Mouse (Mus musculus) lung, embryonic 16.5 days (tissue): ENCODE measurements around the gene Ptch2. TPM values are rescaled to one million over a fixed set of nuclear protein-coding genes. Genes with fewer than 3 reads are reported as not detected.

Experiments used
- ATAC-seq: fragments of 200-750 bp; cut with Nextera tagmentation; 2 replicates; pipeline ENCODE4 v1.8.0; 2017; ENCODE audit warnings: low read depth, mild to moderate bottlenecking, moderate library complexity
- H3K27ac ChIP-seq: fragments of 300-500 bp; sonication (generic); 2 replicates; pipeline ENCODE4 v1.5.1; 2014; ENCODE audit warnings: mild to moderate bottlenecking, control low read depth, low read length
- H3K27me3 ChIP-seq: fragments of 300-500 bp; sonication (generic); 2 replicates; pipeline ENCODE4 v1.6.1; 2014; ENCODE audit warnings: low read depth, low read length, mixed read lengths; ENCODE audit not compliant: control insufficient read depth, insufficient read depth
- H3K36me3 ChIP-seq: fragments of 300-500 bp; sonication (generic); 2 replicates; pipeline ENCODE4 v1.6.1; 2014; ENCODE audit warnings: low read length; ENCODE audit not compliant: control insufficient read depth, insufficient read depth
- H3K4me1 ChIP-seq: fragments of 300-500 bp; sonication (generic); replicated peaks from 2 replicates; pipeline ENCODE4 v1.6.1; 2014; ENCODE audit warnings: low read length, mixed read lengths; ENCODE audit not compliant: control insufficient read depth, insufficient read depth
- H3K4me2 ChIP-seq: fragments of 300-500 bp; sonication (generic); 2 replicates; pipeline ENCODE4 v1.6.1; 2014; ENCODE audit warnings: low read depth, low read length, control low read depth
- H3K4me3 ChIP-seq: fragments of 300-500 bp; sonication (generic); 2 replicates; pipeline ENCODE4 v1.5.1; 2014; ENCODE audit warnings: mild to moderate bottlenecking, low read length, control low read depth
- H3K9ac ChIP-seq: fragments of 300-500 bp; sonication (generic); 2 replicates; pipeline ENCODE4 v1.6.1; 2014; ENCODE audit warnings: low read length, control low read depth
- H3K9me3 ChIP-seq: fragments of 300-500 bp; sonication (generic); 2 replicates; pipeline ENCODE4 v1.6.1; 2016; ENCODE audit warnings: low read length; ENCODE audit not compliant: control insufficient read depth
- WGBS: fragments of 180-500 bp; shearing (Covaris S2); extraction: QIAGEN DNeasy Blood & Tissue Kit; methylation state at CpG from one replicate; pipeline ENCODE4 v1.1.7; 2014; 5-methylcytosine and 5-hydroxymethylcytosine counted together
- microRNA-seq: library from miRNA; unstranded; fragments of <30 nt; microRNA quantifications from one replicate; pipeline ENCODE4, GENCODE M21; 2016
- polyA plus RNA-seq: library from polyadenylated mRNA; unstranded; fragments of >200 nt; fragmentation: Nextera tagmentation; extraction: Ambion mirVana; gene quantifications from 2 replicates; pipeline ENCODE4 v1.2.1, GENCODE M21; 2015

Gene Ptch2
- polyA plus RNA-seq, 1 experiment from 2014 or later: 5.3 TPM

- ATAC-seq: no peak
- H3K9me3 ChIP-seq: no peaks in the 10 kb centered on the region
- no peaks in the 10 kb centered on the region for H3K27me3 ChIP-seq
- no peak overlapping the region for H3K4me2 ChIP-seq
- H3K9ac ChIP-seq: no peak overlapping the region
- 55% methylated on average over 5 of the region's 5 CpGs for WGBS
- peaks cover 46% of the 10 kb centered on the region for H3K36me3 ChIP-seq
- H3K4me3 ChIP-seq: no peak overlapping the region
- no peak overlapping the region for H3K27ac ChIP-seq
- peaks cover 17% of the 10 kb centered on the region for H3K4me1 ChIP-seq
Measured at GRCm38 (mm10) chr4:117152714-117153113, 56.8 kb downstream of the Ptch2 start.

GRCm38 (mm10) chr4:117155020-117155791, 59.3 kb downstream of the Ptch2 start:
- Histone ChIP-seq H3K36me3 (peaks cover 45% of the 10 kb centered on the region), H3K27ac (peak overlapping the region; percentile 93), H3K9ac (peak overlapping the region; percentile 99), H3K4me1 (peaks cover 17% of the 10 kb centered on the region), H3K4me3 (peak overlapping the region; percentile 92), H3K9me3 (no peaks in the 10 kb centered on the region), H3K27me3 (no peaks in the 10 kb centered on the region), H3K4me2 (peak overlapping the region; percentile 87)
- WGBS: under 1% methylated on average over 44 of the region's 44 CpGs
- peak; percentile 8 for ATAC-seq

DNA sequence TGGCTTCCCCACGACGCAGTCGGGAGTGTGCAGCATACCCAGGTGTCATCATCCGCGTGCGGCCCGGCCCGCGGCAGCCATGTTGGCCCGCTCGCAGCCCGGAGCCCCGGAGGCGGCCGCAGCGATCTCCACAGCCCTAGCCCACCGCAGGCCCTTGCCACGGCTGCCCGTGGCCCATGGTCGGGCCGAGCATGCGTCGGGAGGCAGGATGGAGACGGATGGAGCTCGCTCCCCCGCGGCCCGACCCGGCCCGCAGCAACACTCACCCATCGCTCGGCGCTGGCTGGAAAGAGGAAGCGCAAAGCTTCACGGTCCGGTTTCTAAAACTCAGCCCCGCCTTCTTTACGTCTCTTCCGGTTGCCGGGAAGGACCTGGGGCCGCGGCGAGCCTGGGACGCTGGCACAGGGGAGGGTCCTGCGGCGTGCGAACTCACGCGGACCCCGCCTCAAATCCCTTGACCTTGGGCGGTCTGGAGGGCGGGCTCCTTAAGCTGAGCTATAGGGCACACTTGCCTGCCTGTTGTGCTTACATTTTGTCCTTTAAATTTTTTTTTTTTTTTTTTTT, 60.0 kb downstream of the Ptch2 start, which contains the start of gene Rps8:
TSS of gene Rps8 (minus strand) at position 452 of the 564 bp plus-strand sequence.
- H3K9me3 ChIP-seq: no peaks in the 10 kb centered on the region
- peaks cover 39% of the 10 kb centered on the region for H3K36me3 ChIP-seq
- H3K27me3 ChIP-seq: no peaks in the 10 kb centered on the region
- peak within 1 kb of the TSS; percentile 99 for H3K9ac ChIP-seq
- peak; percentile 95 for ATAC-seq
- H3K27ac ChIP-seq: peak within 1 kb of the TSS; percentile 93
- peaks cover 17% of the 10 kb centered on the region for H3K4me1 ChIP-seq
- peak within 1 kb of the TSS; percentile 87 for H3K4me2 ChIP-seq
- under 1% methylated on average over 52 of the region's 52 CpGs for WGBS
- peak within 1 kb of the TSS; percentile 92 for H3K4me3 ChIP-seq

DNA sequence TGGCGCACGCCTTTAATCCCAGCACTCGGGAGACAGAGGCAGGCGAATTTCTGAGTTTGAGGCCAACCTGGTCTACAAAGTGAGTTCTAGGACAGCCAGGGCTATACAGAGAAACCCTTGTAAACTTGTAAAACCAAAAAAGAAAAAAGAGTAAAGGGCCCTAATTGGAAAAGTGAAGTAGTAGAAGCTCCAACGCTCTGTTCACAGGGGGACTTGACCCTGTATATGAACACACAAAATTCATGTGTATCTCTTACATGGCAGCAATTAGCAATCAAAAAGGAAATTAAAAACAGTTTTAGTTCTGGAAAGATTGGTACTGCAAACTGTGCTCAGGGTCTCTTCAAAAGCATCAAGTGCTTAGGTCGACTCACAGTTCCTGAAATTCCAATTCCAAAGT, 60.5 kb downstream of the Ptch2 start:
- peaks cover 17% of the 10 kb centered on the region for H3K4me1 ChIP-seq
- no peaks in the 10 kb centered on the region for H3K27me3 ChIP-seq
- no peak for ATAC-seq
- H3K4me2 ChIP-seq: peak overlapping the region; percentile 87
- H3K36me3 ChIP-seq: peaks cover 38% of the 10 kb centered on the region
- 27% methylated on average over 6 of the region's 6 CpGs for WGBS
- H3K27ac ChIP-seq: peak overlapping the region; percentile 93
- peak overlapping the region; percentile 99 for H3K9ac ChIP-seq
- H3K4me3 ChIP-seq: peak overlapping the region; percentile 92
- no peaks in the 10 kb centered on the region for H3K9me3 ChIP-seq

DNA sequence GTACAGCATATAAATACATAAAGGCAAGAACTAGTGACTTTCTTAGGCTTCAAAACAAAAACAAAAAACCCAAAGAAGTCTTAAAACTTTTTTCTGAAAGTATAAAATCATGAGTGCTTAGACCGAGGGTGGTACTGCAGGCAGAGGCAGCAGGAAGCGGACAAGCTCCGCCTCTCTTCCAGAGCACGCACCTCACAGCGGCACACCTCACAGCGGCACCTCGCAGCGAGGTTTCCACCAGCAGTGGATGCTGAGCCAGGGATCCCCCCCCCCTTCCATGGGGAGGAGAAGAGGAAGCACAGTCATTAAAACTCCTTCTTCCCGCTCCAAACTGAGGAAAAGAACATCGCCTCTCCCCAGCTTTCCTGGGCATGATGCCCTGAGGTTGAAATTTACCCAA, 63.8 kb downstream of the Ptch2 start:
- Histone ChIP-seq H3K36me3 (peaks cover 29% of the 10 kb centered on the region), H3K4me3 (no peak overlapping the region), H3K4me2 (no peak overlapping the region), H3K9ac (no peak overlapping the region), H3K27me3 (no peaks in the 10 kb centered on the region), H3K9me3 (no peaks in the 10 kb centered on the region), H3K27ac (no peak overlapping the region), H3K4me1 (no peaks in the 10 kb centered on the region)
- ATAC-seq: no peak
- 74% methylated on average over 10 of the region's 10 CpGs for WGBS

- peaks cover 43% of the 10 kb centered on the region for H3K36me3 ChIP-seq
Measured at GRCm38 (mm10) chr4:117161183-117161582, 65.3 kb downstream of the Ptch2 start.

More at GRCm38 (mm10) chr4:117161183-117161582, 65.3 kb downstream of the Ptch2 start:
- WGBS: 69% methylated on average over 4 of the region's 4 CpGs
- no peaks in the 10 kb centered on the region for H3K4me1 ChIP-seq
- no peaks in the 10 kb centered on the region for H3K27me3 ChIP-seq
- H3K4me2 ChIP-seq: no peak overlapping the region
- no peaks in the 10 kb centered on the region for H3K9me3 ChIP-seq
- H3K27ac ChIP-seq: no peak overlapping the region
- no peak overlapping the region for H3K4me3 ChIP-seq
- ATAC-seq: no peak
- H3K9ac ChIP-seq: no peak overlapping the region

Small RNAs within 50 kb of the gene (microRNA-seq; reads per million reads assigned to microRNA genes)
- not detected for gene Gm22398

Other genes starting within 250 kb of the Ptch2 start
- 0.40 and 0.70 TPM in 2 replicates for gene Zswim5, start 218.7 kb upstream of the Ptch2 start, polyA plus RNA-seq
- gene Urod, start 101.7 kb upstream of the Ptch2 start, polyA plus RNA-seq: 102 and 107 TPM in 2 replicates
- 8.0 and 9.0 TPM in 2 replicates for gene Hectd3, start 100.8 kb upstream of the Ptch2 start, polyA plus RNA-seq
- gene Eif2b3, start 76.7 kb upstream of the Ptch2 start, polyA plus RNA-seq: 27.8 and 29.7 TPM in 2 replicates
- gene Btbd19, start 29.6 kb downstream of the Ptch2 start, polyA plus RNA-seq: 4.5 and 4.9 TPM in 2 replicates
- 3.6 and 5.1 TPM in 2 replicates for gene Tctex1d4, start 30.7 kb downstream of the Ptch2 start, polyA plus RNA-seq
- gene Plk3, start 37.9 kb downstream of the Ptch2 start, polyA plus RNA-seq: 3.0 and 3.2 TPM in 2 replicates
- gene Rps8, start 60.2 kb downstream of the Ptch2 start, polyA plus RNA-seq: 858 and 904 TPM in 2 replicates
- 70.7 and 77.6 TPM in 2 replicates for gene Kif2c, start 86.6 kb downstream of the Ptch2 start, polyA plus RNA-seq
- gene Tmem53, start 155.9 kb downstream of the Ptch2 start, polyA plus RNA-seq: 19.9 and 25.3 TPM in 2 replicates
- 2.0 and 3.6 TPM in 2 replicates for gene Armh1, start 156.1 kb downstream of the Ptch2 start, polyA plus RNA-seq